Mouse (Mus musculus): ENCODE data around the gene Bhlhe40.

GRCm38 (mm10) chr6:108683140-108683539 lies 22.7 kb downstream of the Bhlhe40 start:
- no peak for TF ChIP-seq CTCF (IDR thresholded peaks at IDR 0.05; ENCODE audit: low read depth, low read length)
- no peak for TF ChIP-seq POLR2A (IDR thresholded peaks at IDR 0.05; ENCODE audit: borderline replicate concordance, low read depth, low read length)

Data from bone marrow macrophage, adult 2 months (primary cell).